Mouse (Mus musculus): ENCODE measurements around the gene Mef2d. TPM values are rescaled to one million over a fixed set of nuclear protein-coding genes. Genes with fewer than 3 reads are reported as not detected.
A peak's percentile ranks its signal among the peaks of the same experiment; 100 is the strongest.

Gene Mef2d
- polyA plus RNA-seq, 1 experiment = 89.7 TPM

GRCm38 (mm10) chr3:88127636-88128035 lies 14.5 kb upstream of the Mef2d start:
- H3K36me3 ChIP-seq (ENCODE audit: control insufficient read depth, insufficient read depth, low read length) = no peaks in the 10 kb centered on the region
- H3K4me3 ChIP-seq (ENCODE audit: low read depth, low read length) = no peak overlapping the region
- 37% methylated on average over 3 of the region's 3 CpGs for WGBS
- no peaks in the 10 kb centered on the region for H3K27me3 ChIP-seq (ENCODE audit: control insufficient read depth, insufficient read depth, low read length)
- H3K4me1 ChIP-seq (ENCODE audit: control insufficient read depth, insufficient read depth, insufficient read length, low read length) = peaks cover 6% of the 10 kb centered on the region; the same call in 1 of the 2 replicates
- no peak overlapping the region for H3K27ac ChIP-seq (ENCODE audit: insufficient read depth, low read depth, low read length)
- no peak for TF ChIP-seq POLR2A (IDR thresholded peaks at IDR 0.05; ENCODE audit: low read depth, low read length)
- TF ChIP-seq CTCF (IDR thresholded peaks at IDR 0.05; ENCODE audit: extremely low read depth, insufficient read length, insufficient replicate concordance, low read depth, low read length) = no peak

GRCm38 (mm10) chr3:88128056-88128455 lies 14.1 kb upstream of the Mef2d start:
- Histone ChIP-seq H3K4me3 (ENCODE audit: low read depth, low read length) (no peak overlapping the region), H3K36me3 (ENCODE audit: control insufficient read depth, insufficient read depth, low read length) (no peaks in the 10 kb centered on the region), H3K27ac (ENCODE audit: insufficient read depth, low read depth, low read length) (no peak overlapping the region), H3K27me3 (ENCODE audit: control insufficient read depth, insufficient read depth, low read length) (no peaks in the 10 kb centered on the region), H3K4me1 (ENCODE audit: control insufficient read depth, insufficient read depth, insufficient read length, low read length) (peaks cover 9% of the 10 kb centered on the region; the same call in 1 of the 2 replicates)
- WGBS = 58% methylated on average over 5 of the region's 5 CpGs
- TF ChIP-seq POLR2A (IDR thresholded peaks at IDR 0.05; ENCODE audit: low read depth, low read length) (no peak), CTCF (IDR thresholded peaks at IDR 0.05; ENCODE audit: extremely low read depth, insufficient read length, insufficient replicate concordance, low read depth, low read length) (no peak)

GRCm38 (mm10) chr3:88129006-88129405 lies 13.2 kb upstream of the Mef2d start:
- no peaks in the 10 kb centered on the region for H3K36me3 ChIP-seq (ENCODE audit: control insufficient read depth, insufficient read depth, low read length)
- H3K4me3 ChIP-seq (ENCODE audit: low read depth, low read length) = no peak overlapping the region
- H3K4me1 ChIP-seq (ENCODE audit: control insufficient read depth, insufficient read depth, insufficient read length, low read length) = peaks cover 15% of the 10 kb centered on the region; the same call in 1 of the 2 replicates
- no peaks in the 10 kb centered on the region for H3K27me3 ChIP-seq (ENCODE audit: control insufficient read depth, insufficient read depth, low read length)
- H3K27ac ChIP-seq (ENCODE audit: insufficient read depth, low read depth, low read length) = no peak overlapping the region
- TF ChIP-seq POLR2A (IDR thresholded peaks at IDR 0.05; ENCODE audit: low read depth, low read length) (no peak), CTCF (IDR thresholded peaks at IDR 0.05; ENCODE audit: extremely low read depth, insufficient read length, insufficient replicate concordance, low read depth, low read length) (no peak)
- WGBS = 60% methylated on average over 4 of the region's 4 CpGs

- H3K36me3 ChIP-seq (ENCODE audit: control insufficient read depth, insufficient read depth, low read length) = no peaks in the 10 kb centered on the region
- 95% methylated on average over 3 of the region's 3 CpGs for WGBS
- H3K27me3 ChIP-seq (ENCODE audit: control insufficient read depth, insufficient read depth, low read length) = no peaks in the 10 kb centered on the region
- no peak overlapping the region for H3K4me3 ChIP-seq (ENCODE audit: low read depth, low read length)
- TF ChIP-seq POLR2A (IDR thresholded peaks at IDR 0.05; ENCODE audit: low read depth, low read length) = no peak
- no peak for TF ChIP-seq CTCF (IDR thresholded peaks at IDR 0.05; ENCODE audit: extremely low read depth, insufficient read length, insufficient replicate concordance, low read depth, low read length)
- H3K4me1 ChIP-seq (ENCODE audit: control insufficient read depth, insufficient read depth, insufficient read length, low read length) = peaks cover 15% of the 10 kb centered on the region; the same call in 1 of the 2 replicates
- no peak overlapping the region for H3K27ac ChIP-seq (ENCODE audit: insufficient read depth, low read depth, low read length)
Measured at GRCm38 (mm10) chr3:88131071-88131470, 11.1 kb upstream of the Mef2d start.

DNA sequence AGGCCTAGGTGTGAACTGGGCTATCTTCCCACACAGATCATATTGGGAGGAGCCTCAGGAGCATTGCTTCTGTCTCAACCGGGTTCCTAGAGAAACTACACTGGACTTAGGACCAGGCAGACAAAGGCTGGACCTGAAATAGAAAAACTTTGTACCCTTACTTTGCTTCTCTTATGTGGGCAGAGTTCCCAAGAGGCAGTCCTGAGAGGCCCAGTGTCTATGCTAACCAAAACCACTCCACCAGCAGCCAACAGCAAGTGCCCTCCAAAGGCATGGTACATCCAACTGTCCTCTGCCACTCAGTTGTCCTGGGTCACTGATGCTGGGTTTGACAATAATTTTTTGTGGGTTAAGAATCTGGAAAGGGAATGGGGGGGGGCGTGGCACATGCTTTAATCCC lies 9.7 kb upstream of the Mef2d start:
- WGBS = 40% methylated on average over 2 of the region's 2 CpGs
- H3K27ac ChIP-seq (ENCODE audit: insufficient read depth, low read depth, low read length) = peak overlapping the region; percentile 35
- no peak overlapping the region for H3K4me3 ChIP-seq (ENCODE audit: low read depth, low read length)
- no peaks in the 10 kb centered on the region for H3K36me3 ChIP-seq (ENCODE audit: control insufficient read depth, insufficient read depth, low read length)
- no peaks in the 10 kb centered on the region for H3K27me3 ChIP-seq (ENCODE audit: control insufficient read depth, insufficient read depth, low read length)
- H3K4me1 ChIP-seq (ENCODE audit: control insufficient read depth, insufficient read depth, insufficient read length, low read length) = peaks cover 20% of the 10 kb centered on the region; the same call in 1 of the 2 replicates
- TF ChIP-seq POLR2A (IDR thresholded peaks at IDR 0.05; ENCODE audit: low read depth, low read length) (no peak), CTCF (IDR thresholded peaks at IDR 0.05; ENCODE audit: extremely low read depth, insufficient read length, insufficient replicate concordance, low read depth, low read length) (no peak)

DNA sequence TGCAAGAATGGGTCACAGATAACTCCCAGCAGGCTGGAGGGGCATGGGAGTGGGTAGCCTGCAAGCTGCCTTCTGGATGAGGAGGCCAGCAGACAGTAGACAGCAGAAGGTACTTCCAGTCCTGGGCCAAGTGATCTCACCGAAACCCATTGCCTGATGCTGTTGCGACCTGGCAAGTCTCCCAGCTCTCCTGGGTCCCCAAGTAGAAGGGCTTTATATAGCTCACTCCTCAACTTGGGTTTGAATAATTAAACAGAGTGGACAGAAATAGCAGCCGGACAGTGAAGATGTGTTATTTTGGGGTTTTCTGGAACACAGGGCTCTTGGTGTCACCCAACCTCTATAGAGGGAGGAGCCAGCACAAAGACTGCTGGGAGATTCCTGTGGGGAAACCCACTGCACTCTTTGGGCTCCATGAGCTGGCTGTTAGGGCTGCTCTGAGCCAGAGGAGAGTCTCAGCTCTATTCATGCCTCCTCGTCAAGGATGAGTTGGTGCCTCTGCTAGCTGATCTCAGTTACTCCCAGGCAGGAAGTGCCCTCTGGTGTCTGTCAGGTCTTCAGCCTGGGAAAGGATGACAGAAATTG lies 8.9 kb upstream of the Mef2d start:
- H3K4me1 ChIP-seq (ENCODE audit: control insufficient read depth, insufficient read depth, insufficient read length, low read length) = peaks cover 21% of the 10 kb centered on the region; the same call in 1 of the 2 replicates
- H3K27ac ChIP-seq (ENCODE audit: insufficient read depth, low read depth, low read length) = peak overlapping the region; percentile 35

DNA sequence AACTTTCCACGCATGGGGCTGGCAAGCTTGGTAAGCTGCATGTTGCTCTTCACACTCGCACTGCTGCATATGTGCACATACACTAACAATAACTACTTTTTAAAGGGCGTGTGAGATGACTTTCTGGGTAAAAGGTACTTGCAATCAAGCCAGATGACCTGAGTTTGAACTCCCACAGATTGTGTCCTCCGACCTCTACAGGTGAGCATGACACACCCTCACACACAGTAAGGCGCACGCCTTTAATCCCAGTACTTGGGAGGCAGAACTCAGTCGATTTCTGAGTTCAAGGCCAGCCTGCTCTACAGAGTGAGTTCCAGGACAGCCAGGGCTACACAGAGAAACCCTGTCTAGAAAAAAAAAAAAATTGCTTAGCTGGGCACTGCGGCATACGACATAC lies 5.8 kb upstream of the Mef2d start:
- no peaks in the 10 kb centered on the region for H3K36me3 ChIP-seq (ENCODE audit: control insufficient read depth, insufficient read depth, low read length)
- WGBS = 40% methylated on average over 9 of the region's 9 CpGs

More for the DNA sequence above, 8.9 kb upstream of the Mef2d start:
- H3K4me3 ChIP-seq (ENCODE audit: low read depth, low read length) = no peak overlapping the region
- no peaks in the 10 kb centered on the region for H3K27me3 ChIP-seq (ENCODE audit: control insufficient read depth, insufficient read depth, low read length)
- 74% methylated on average over 4 of the region's 4 CpGs for WGBS
- no peaks in the 10 kb centered on the region for H3K36me3 ChIP-seq (ENCODE audit: control insufficient read depth, insufficient read depth, low read length)
- TF ChIP-seq CTCF (IDR thresholded peaks at IDR 0.05; ENCODE audit: extremely low read depth, insufficient read length, insufficient replicate concordance, low read depth, low read length) (no peak), POLR2A (IDR thresholded peaks at IDR 0.05; ENCODE audit: low read depth, low read length) (no peak)

More for the DNA sequence above, 5.8 kb upstream of the Mef2d start:
- no peak overlapping the region for H3K4me3 ChIP-seq (ENCODE audit: low read depth, low read length)
- H3K27me3 ChIP-seq (ENCODE audit: control insufficient read depth, insufficient read depth, low read length) = no peaks in the 10 kb centered on the region
- TF ChIP-seq CTCF (IDR thresholded peaks at IDR 0.05; ENCODE audit: extremely low read depth, insufficient read length, insufficient replicate concordance, low read depth, low read length) (no peak), POLR2A (IDR thresholded peaks at IDR 0.05; ENCODE audit: low read depth, low read length) (no peak)
- H3K27ac ChIP-seq (ENCODE audit: insufficient read depth, low read depth, low read length) = no peak overlapping the region
- H3K4me1 ChIP-seq (ENCODE audit: control insufficient read depth, insufficient read depth, insufficient read length, low read length) = peaks cover 40% of the 10 kb centered on the region; the same call in 1 of the 2 replicates
